Mouse (Mus musculus): ENCODE measurements at regions not wholly inside any gene's neighbourhood (a gene's known extent, or its start where the extent isn't known, plus 50 kb on each side); places are given as distances from the start of the nearest gene placed in this dataset.
"Not testable (repeated sequence)": the region's sequence is repeated elsewhere in the genome, so short reads cannot be mapped to it uniquely, and the experiment has no call there.

- DNase-seq, result no peak
Observed at GRCm38 (mm10) chr11:24925135-24925534, 847.3 kb downstream of the Bcl11a start.

- DNase-seq, result no peak
Observed at GRCm38 (mm10) chr11:24943646-24944045, 865.8 kb downstream of the Bcl11a start.

DNA sequence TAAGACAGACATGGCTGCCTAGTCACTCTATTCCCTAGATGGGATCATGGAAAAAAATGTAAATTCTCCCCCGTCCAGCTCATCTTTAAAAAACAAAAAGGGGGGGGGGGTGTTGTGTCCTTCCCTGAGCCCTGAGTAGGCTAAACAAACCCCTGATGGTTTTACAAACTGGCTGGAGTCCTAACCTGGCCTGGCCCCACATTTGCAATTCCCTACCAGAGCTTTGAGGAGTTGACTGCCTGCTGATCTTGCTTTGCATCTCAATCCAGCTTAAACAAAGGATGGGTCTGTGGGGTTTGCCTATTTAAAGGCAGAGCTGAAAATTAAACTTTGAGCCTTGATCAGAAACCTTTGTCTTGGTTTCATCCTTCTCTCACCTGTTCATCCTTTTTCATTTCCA lies 873.3 kb downstream of the Bcl11a start:
- DNase-seq, result no peak

DNA sequence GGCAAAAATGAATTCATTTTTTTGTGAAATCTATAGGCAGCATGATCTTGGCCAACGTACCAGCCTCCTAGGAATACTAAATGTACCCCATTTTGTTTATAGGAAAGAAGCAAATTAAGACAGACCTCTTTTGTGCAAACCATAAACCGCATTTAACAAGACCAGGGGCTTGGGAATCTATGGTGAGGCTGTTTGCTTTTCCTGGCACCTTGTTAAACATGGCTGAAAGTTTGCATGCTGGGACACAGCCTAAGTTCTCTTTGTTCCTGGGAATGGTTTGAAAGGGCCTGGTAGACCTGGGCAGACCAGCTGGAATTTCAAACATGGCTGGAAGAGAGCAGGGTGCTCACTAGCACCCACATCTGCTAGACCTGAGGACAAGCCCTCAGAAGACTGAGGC lies 894.5 kb downstream of the Bcl11a start:
- no peak for DNase-seq

- no peak for DNase-seq
Observed at GRCm38 (mm10) chr11:24980193-24980665, 902.4 kb downstream of the Bcl11a start.

GRCm38 (mm10) chr11:24983060-24983629 lies 905.3 kb downstream of the Bcl11a start:
- no peak for DNase-seq

- peak; percentile 75 to 76 for DNase-seq
Observed at GRCm38 (mm10) chr11:25005491-25005890, 927.6 kb downstream of the Bcl11a start.

- DNase-seq, result no peak
Observed at GRCm38 (mm10) chr11:25026786-25027185, 948.9 kb downstream of the Bcl11a start.

DNA sequence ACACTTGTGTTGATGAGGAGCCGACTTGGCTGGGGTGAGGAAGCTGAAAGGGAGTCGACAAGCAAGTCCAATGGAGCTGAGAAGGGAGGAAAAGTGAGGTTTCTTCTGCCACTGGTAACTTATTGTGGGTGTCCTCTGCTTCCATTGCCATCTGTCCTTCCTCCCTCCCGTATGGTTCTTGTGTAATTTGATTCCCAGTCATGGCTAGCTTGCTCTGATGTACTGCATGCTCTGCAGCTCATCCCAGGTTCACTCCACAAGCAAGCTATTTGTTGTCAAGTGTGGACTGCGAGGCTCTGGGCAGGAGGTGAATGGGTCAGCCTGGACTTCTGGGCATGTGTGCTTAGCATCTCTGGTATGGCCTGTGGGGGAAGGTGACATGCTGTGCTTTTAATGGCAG lies 963.1 kb downstream of the Bcl11a start:
- no peak for DNase-seq

DNA sequence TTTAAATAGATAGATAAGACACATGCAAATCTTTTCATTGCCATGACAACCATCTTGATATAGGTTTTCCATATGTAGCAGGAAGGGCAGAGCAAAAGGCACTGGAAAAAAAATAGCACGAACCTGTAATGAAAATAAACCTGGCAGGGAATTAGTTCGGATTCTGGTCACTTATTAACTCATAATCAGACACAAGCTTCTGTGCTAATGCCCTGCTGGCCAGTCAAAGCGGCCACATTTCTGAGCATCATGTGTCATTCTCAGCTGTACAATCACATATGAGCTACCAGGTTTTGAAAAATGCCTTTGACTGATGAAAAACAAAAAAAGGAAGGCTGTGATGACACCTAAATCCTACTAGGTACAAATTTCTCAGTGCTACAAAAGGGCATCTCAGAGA lies 964.9 kb downstream of the Bcl11a start:
- no peak for DNase-seq

DNA sequence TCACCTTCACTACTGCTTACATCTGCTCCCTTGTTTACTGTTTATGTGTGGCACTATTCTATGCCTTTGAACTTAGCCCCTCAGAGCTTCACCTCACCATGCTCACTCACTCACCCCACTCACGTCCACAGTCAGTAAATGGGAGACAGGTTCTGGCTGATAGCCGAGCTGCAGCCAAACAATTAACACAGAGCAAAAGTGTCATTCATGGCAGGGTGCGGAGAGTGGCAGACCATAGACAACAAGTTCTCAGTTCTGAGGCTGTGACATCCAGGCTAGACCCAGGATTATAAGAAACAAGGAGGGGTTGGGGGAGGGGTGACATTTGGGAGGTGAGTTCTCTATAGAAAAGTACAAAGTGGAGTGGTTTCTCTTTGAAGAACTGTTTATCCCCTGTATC lies 967.5 kb downstream of the Bcl11a start:
- no peak for DNase-seq

- DNase-seq, result no peak
Observed at GRCm38 (mm10) chr11:25045977-25046376, 968.1 kb downstream of the Bcl11a start.

DNA sequence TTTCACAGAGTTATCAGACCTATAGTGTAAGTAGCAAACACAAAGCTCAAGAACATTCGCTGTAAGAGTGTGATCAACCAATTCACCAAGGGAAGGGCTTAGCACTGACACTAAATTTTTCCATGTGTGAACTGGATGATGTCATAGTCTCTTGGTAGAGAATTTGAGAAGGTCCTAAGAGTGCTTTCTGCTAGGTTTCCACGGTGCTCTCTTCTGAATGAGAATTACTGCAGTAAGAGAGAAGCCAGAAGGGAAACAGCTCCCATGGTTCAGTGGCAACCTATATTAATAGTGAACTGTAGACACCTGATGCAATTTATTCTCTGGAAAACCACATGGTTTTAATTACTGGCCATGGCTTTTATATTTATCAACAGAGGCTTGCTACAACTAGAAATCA lies 977.8 kb downstream of the Bcl11a start:
- no peak for DNase-seq

DNA sequence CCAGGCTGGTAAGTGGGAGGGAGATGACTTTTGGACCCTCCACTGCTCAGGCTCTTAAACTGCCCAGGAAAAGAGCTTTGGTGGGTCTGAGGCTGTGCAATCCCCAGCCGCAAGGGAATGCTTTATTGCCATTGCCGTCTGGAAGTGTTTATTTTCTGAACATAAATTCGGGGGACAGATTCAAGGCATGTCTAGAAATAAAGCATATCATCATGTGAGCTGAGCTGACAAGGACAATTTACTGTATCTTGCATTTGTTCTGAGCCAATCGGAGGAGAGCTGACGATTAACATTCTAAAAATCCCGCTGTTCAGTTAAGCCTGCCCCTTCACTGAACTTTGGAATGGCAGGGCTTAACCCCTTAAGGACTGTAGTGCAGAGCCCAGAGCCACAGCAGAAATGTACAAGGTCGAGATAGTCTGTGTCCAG lies 979.3 kb downstream of the Bcl11a start:
- no peak for DNase-seq

GRCm38 (mm10) chr11:25057543-25057942 lies 979.7 kb downstream of the Bcl11a start:
- no peak for DNase-seq

GRCm38 (mm10) chr11:25063042-25063441 lies 985.2 kb downstream of the Bcl11a start:
- no peak for DNase-seq

- no peak for DNase-seq
Observed at GRCm38 (mm10) chr11:25063978-25064377, 986.1 kb downstream of the Bcl11a start.

DNA sequence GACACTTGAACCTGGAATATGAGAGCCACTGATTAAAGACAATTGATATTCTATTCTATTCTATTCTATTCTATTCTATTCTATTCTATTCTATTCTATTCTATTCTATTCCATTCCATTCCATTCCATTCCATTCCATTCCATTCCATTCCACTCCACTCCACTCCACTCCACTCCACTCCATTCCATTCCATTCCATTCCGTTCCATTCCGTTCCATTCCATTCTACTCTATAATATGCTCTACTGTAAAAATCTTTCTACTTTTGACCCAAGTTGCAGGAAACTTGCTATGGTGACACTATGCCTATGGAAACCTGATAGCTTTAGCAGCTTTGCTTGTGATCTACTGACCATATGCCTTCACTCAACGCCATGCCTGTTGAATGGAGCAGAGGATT lies 1022.1 kb downstream of the Bcl11a start:
- not testable (repeated sequence) for DNase-seq

DNA sequence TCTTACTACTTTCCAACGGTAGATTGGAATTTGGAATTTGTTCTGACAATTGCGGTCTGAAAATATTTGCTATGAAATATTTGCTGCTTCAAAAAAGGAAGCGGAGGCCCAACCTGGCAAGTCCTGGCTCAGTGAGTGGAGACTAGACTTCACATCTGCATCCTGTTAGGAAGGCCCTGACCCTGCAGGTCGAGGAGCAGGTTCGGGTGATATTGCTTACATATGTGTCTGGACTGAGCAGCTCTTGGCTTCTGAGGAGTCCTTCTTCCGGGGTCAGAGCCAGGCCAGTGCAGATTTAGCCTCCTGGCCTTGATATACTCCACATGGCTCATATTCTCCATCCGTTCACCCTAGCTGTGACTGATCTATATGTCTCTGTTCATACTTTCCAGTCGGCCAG lies 1026.6 kb downstream of the Bcl11a start:
- peak in 1 of 2 experiments; percentile 1 for DNase-seq

DNA sequence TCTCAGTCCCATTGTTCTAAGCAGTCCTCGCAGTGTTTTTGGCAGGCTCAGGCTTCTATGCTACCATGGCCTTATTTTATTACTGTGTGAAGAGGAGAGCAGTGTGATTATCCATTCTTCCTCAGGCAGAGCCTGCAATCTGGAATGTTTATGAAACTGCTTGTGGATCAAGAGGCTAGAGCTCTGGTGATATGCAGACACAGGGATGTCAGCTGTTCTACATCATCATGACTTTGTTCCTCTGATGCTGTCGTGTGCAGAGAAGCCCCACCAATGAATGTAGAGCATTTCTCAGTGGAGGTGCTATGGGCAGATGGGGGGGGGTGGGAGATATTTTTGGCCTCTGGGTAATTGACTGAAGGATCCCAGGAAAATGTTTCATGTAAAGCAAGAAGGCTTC lies 1046.6 kb downstream of the Bcl11a start:
- no peak for DNase-seq

GRCm38 (mm10) chr11:25142226-25142625 lies 1064.4 kb downstream of the Bcl11a start:
- no peak for DNase-seq

DNA sequence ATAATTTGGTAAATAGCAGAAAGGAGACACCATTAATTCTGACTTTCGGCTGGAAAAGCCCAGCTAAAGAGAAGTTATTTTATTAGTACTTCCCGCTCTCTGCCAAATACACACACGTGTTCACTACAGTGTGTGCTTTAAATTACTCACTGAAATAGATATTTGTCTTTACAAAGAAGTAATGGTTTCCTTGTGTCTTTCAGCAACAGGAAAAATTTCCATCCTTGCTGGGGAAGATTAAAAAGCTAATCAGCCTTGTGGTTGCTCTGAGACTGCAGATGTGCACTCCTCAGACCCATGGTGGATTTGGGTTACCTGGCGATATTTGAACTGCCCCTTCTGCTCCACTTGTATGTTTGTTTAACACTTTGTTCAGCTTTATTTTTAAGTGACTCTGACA lies 1065.0 kb downstream of the Bcl11a start:
- no peak for DNase-seq

DNA sequence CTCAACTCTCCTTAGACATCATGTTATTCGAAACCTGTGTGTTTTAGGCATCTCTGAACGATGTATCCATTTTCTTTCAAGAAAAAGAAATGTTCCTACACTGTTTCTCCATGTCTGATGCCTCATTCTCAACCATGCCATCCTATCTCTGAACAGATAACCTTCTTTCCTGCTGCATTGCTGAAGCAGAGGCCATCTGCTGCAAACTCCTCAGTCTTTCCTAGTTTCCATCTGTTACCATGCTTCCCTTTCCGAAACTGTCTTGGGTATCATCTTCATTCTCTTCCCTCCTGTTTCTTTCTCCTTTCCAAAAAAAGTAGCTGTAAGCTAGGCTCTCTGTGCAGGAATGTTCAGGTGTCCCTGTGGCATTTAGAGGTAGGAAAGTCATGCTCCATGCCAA lies 1063.3 kb downstream of the 5730522E02Rik start:
- no peak for DNase-seq

DNA sequence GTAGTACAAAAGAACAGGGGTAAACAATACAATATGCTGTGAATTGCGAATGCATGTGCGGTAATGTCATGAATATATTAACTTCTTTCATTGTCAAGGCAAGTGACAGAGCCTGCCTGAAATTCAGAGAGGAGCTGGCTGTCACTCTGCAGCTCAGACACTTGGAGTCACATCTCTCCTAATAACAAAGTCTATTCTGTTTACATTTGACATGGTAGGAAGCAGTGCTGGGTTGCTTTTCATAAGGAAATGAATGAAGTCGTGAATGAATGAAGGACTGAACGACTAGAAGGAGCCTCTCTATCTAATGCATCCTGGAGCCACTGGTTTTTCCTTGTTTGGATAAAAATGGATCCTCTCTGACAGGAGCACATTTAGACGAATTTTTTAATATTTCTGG lies 1053.9 kb downstream of the 5730522E02Rik start:
- no peak for DNase-seq

Measured in adrenal gland, postnatal 36 days (tissue).